Mouse (Mus musculus) heart, adult 18-20 months (tissue): ENCODE data around the gene Cep170. TPM values are rescaled to one million over a fixed set of nuclear protein-coding genes. Genes with fewer than 3 reads are reported as not detected.
A peak's percentile ranks its signal among the peaks of the same experiment; 100 is the strongest.

ENCODE experiments used
- DNase-seq, 2 experiments: peaks; one replicate each; pipeline ENCODE4 v3.0.0; 2021 to 2022; ENCODE audit warnings: mixed read lengths in 1 of 2
- total RNA-seq, 2 experiments: library from RNA; stranded (reverse); gene quantifications; 2 replicates each; pipeline ENCODE4 v1.2.3; 2021

Gene Cep170
- total RNA-seq, 2 experiments from 2014 or later, result 18.4 to 25.2 TPM

GRCm38 (mm10) chr1:176825084-176825483, 11.2 kb upstream of the Cep170 start:
- DNase-seq, result no peak

- DNase-seq, result no peak
Measured at GRCm38 (mm10) chr1:176824611-176825010, 10.7 kb upstream of the Cep170 start.

- no peak for DNase-seq
Measured at GRCm38 (mm10) chr1:176823889-176824288, 10.0 kb upstream of the Cep170 start.

GRCm38 (mm10) chr1:176822949-176823348, 9.1 kb upstream of the Cep170 start:
- no peak for DNase-seq

- DNase-seq, result no peak
Measured at GRCm38 (mm10) chr1:176821929-176822328, 8.1 kb upstream of the Cep170 start.

- peak; percentile 81 to 87 for DNase-seq
Measured at GRCm38 (mm10) chr1:176818763-176819162, 4.9 kb upstream of the Cep170 start.

- DNase-seq, result no peak
Measured at GRCm38 (mm10) chr1:176818147-176818546, 4.3 kb upstream of the Cep170 start.

- no peak for DNase-seq
Measured at GRCm38 (mm10) chr1:176816728-176817127, 2.9 kb upstream of the Cep170 start.

GRCm38 (mm10) chr1:176814591-176815062, 760 bp upstream of the Cep170 start, which contains the start of gene Sdccag8:
Sdccag8 (plus strand) TSS chr1:176814660.
- peak; percentile 94 to 99 for DNase-seq

GRCm38 (mm10) chr1:176813292-176814035, 403 bp downstream of the Cep170 start:
- DNase-seq, result peak; percentile 77 to 84

- no peak for DNase-seq
Measured at GRCm38 (mm10) chr1:176812491-176813291, 1.2 kb downstream of the Cep170 start.

GRCm38 (mm10) chr1:176811892-176812291, 2.0 kb downstream of the Cep170 start:
- no peak for DNase-seq

- DNase-seq, result no peak
Measured at GRCm38 (mm10) chr1:176810161-176810560, 3.7 kb downstream of the Cep170 start.

- peak; percentile 77 to 85 for DNase-seq
Measured at GRCm38 (mm10) chr1:176800728-176801365, 13.0 kb downstream of the Cep170 start.

- DNase-seq, result no peak
Measured at GRCm38 (mm10) chr1:176798673-176799072, 15.2 kb downstream of the Cep170 start.

GRCm38 (mm10) chr1:176792175-176792574, 21.7 kb downstream of the Cep170 start:
- DNase-seq, result no peak

GRCm38 (mm10) chr1:176789326-176789725, 24.5 kb downstream of the Cep170 start:
- DNase-seq, result no peak

- no peak for DNase-seq
Measured at GRCm38 (mm10) chr1:176774533-176774932, 39.3 kb downstream of the Cep170 start.

GRCm38 (mm10) chr1:176762295-176762694, 51.6 kb downstream of the Cep170 start:
- no peak for DNase-seq

GRCm38 (mm10) chr1:176760673-176761072, 53.2 kb downstream of the Cep170 start:
- no peak for DNase-seq

GRCm38 (mm10) chr1:176755586-176755985, 58.3 kb downstream of the Cep170 start:
- no peak for DNase-seq

- DNase-seq, result no peak
Measured at GRCm38 (mm10) chr1:176753861-176754718, 59.8 kb downstream of the Cep170 start.
